Mouse (Mus musculus) large intestine, adult 2 months (tissue): ENCODE measurements at regions not wholly inside any gene's neighbourhood (a gene's known extent, or its start where the extent isn't known, plus 50 kb on each side); places are given as distances from the start of the nearest gene placed in this dataset.

ENCODE experiments used
- DNase-seq: peaks from one replicate; pipeline ENCODE4 v3.0.0-alpha.2; 2012; ENCODE audit warnings: low read depth, low spot score
- WGBS: fragments of 180-500 bp; shearing (Covaris S2); methylation state at CpG from one replicate; pipeline ENCODE4 v1.1.7; 2018; 5-methylcytosine and 5-hydroxymethylcytosine counted together

- 91% methylated on average over 6 of the region's 6 CpGs for WGBS
Observed at GRCm38 (mm10) chr1:105083551-105084103, 272.9 kb downstream of the Rnf152 start.

GRCm38 (mm10) chr1:105082823-105083550, 273.5 kb downstream of the Rnf152 start:
- DNase-seq: no peak
- WGBS: 92% methylated on average over 2 of the region's 2 CpGs

More at GRCm38 (mm10) chr1:105083551-105084103, 272.9 kb downstream of the Rnf152 start:
- DNase-seq: no peak

GRCm38 (mm10) chr1:105081942-105082341, 274.6 kb downstream of the Rnf152 start:
- DNase-seq: no peak
- 50% methylated on average over 2 of the region's 2 CpGs for WGBS

GRCm38 (mm10) chr1:105079437-105079836, 277.1 kb downstream of the Rnf152 start:
- no peak for DNase-seq

DNA sequence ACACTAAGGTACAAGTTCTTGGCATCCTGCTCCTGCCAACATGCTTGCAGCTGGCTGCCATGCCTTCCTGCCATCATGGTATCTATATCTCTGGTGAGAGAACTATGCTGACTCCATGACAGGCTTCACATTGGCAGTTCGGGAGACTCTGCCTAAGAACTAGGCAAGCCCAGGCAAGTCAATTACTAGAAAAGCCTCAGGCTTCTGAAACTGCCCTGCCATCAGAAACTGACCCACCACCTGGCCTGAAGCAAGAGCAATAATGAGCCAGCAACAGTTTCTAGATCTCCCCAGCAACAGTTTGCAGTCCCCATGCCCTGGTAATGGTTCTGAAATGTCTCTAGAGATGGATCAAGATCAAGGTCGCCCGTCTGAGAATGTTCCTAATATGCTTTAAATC, 280.8 kb downstream of the Rnf152 start:
- no peak for DNase-seq
- WGBS: 88% methylated on average over 3 of the region's 3 CpGs

More at GRCm38 (mm10) chr1:105079437-105079836, 277.1 kb downstream of the Rnf152 start:
- WGBS: 46% methylated on average over 5 of the region's 5 CpGs

- DNase-seq: no peak
Observed at GRCm38 (mm10) chr1:105074326-105074725, 282.2 kb downstream of the Rnf152 start.

GRCm38 (mm10) chr1:105070661-105071455, 285.7 kb downstream of the Rnf152 start:
- 61% methylated on average over 3 of the region's 3 CpGs for WGBS
- DNase-seq: no peak

More at GRCm38 (mm10) chr1:105074326-105074725, 282.2 kb downstream of the Rnf152 start:
- 79% methylated on average over 1 of the region's 1 CpGs for WGBS

GRCm38 (mm10) chr1:105067902-105068301, 288.6 kb downstream of the Rnf152 start:
- 73% methylated on average over 4 of the region's 4 CpGs for WGBS
- no peak for DNase-seq

- no peak for DNase-seq
- 71% methylated on average over 4 of the region's 4 CpGs for WGBS
Observed at GRCm38 (mm10) chr1:105067049-105067795, 289.3 kb downstream of the Rnf152 start.

DNA sequence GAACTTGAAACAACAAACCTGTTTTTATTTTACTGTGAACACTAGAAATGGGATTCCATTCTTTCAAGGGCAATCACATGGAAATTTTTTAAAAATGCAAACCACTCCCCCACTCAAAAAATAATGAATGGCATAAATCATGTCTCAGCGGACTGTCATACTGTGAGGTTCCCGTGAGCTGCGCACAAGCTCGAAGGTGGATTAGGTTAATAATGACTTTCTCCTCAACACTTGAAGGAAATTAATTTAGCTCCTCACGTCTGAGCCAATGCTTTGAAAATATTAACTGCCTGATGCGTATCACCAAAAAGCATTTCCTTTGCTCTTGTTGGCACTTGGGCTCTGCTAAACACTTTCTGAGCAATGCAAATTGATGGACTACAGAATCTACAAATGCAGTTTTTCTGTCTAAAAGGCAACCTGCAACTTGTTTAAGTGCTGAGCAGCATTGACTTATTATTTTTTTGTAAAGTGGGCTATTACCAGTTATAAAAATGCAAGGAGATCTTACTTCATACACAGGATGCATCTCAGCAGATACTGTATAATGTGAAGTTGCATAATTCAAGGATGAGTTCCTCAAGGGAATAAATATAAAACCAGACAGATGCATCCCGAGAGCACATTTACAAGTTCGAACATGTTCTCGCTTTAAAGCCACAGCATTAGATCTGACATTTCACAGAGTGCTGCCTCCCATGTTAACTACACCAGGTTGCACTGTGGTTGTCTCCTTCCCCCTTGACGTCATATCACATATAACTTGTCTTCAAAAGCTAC, 282.4 kb downstream of the Cdh20 start:
- 87% methylated on average over 10 of the region's 10 CpGs for WGBS
- DNase-seq: no peak
